Mouse (Mus musculus): ENCODE measurements around the gene H2-Ob.

DNA sequence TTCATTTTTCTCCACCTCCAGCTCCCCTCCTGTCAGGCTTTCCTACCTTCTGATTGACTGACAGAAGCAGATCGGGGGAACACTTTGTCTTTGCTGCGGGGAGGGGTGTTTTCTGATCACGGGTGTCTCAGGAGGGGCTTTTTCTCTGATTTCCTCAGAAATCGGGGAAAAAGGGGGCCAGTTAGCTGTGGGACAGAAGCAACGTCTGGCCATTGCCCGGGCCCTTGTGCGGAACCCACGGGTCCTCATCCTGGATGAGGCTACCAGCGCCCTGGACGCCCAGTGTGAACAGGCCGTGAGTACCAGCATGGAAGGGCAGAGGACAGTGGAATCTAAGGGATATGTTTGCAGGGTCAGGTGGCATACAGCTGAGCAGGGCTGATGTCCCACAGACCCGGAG, 23.5 kb upstream of the H2-Ob start:
- TF ChIP-seq CTCF (IDR thresholded peaks at IDR 0.05; ENCODE audit: control insufficient read depth, insufficient read depth, low read length) (no peak), POLR2A (IDR thresholded peaks at IDR 0.05; ENCODE audit: borderline replicate concordance, control insufficient read depth, low read depth, low read length) (no peak)

Data from bone marrow, adult 2 months (tissue).